Mouse (Mus musculus) neutrophil, adult 5-6 weeks (primary cell): Measurements from ENCODE around the gene Mnx1. TPM values are rescaled to one million over a fixed set of nuclear protein-coding genes. Genes with fewer than 3 reads are reported as not detected.
"Not testable (repeated sequence)": the region's sequence is repeated elsewhere in the genome, so short reads cannot be mapped to it uniquely, and the experiment has no call there.

Experiments used
- ATAC-seq: fragments of 151-379, 151-347 bp; 2 replicates; pipeline ENCODE4 v1.8.0; 2017; ENCODE audit warnings: mild to moderate bottlenecking, moderate TSS enrichment; ENCODE audit not compliant: insufficient number of reproducible peaks, poor library complexity, low FRiP score, severe bottlenecking; ENCODE audit errors: extremely low read depth
- total RNA-seq: library from RNA; stranded (forward); fragments of 200-1000 nt; gene quantifications from 2 replicates; pipeline ENCODE4 v1.2.3, GENCODE M21; 2017

Gene Mnx1
- total RNA-seq, 1 experiment from 2014 or later, result not detected

DNA sequence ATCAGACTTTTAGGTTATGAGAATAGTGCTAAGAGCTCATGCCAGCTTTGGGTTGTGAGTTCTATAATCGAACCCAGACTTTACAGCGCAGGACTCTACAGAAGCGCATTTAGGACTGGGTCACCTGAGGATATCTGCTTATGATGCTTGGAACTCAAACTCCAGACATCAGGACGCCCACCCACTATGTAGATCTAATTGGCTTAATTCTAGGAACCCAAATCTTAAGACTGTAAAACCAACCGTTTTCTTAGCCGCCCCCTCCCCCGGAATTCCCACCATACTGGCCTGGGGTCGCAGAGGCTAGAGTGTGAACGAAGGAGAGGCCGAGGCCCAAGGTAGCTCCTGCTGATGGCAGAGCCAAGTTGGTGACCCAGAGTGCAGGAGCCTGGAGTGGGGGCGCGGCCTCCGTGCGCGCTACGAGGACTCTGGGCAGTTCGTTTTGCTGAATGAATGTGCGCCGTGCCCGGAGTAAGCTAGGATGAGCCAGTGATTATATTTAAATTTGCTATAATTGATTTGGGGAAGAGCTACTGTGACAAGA, 7.3 kb downstream of the Mnx1 start:
- ATAC-seq, result no peak

GRCm38 (mm10) chr5:29470271-29470670, 8.0 kb downstream of the Mnx1 start:
- ATAC-seq, result no peak

- ATAC-seq, result no peak
These were observed 8.8 kb downstream of the Mnx1 start for GRCm38 (mm10) chr5:29469501-29469900.

- no peak for ATAC-seq
These were observed 9.8 kb downstream of the Mnx1 start for GRCm38 (mm10) chr5:29468351-29469065.

DNA sequence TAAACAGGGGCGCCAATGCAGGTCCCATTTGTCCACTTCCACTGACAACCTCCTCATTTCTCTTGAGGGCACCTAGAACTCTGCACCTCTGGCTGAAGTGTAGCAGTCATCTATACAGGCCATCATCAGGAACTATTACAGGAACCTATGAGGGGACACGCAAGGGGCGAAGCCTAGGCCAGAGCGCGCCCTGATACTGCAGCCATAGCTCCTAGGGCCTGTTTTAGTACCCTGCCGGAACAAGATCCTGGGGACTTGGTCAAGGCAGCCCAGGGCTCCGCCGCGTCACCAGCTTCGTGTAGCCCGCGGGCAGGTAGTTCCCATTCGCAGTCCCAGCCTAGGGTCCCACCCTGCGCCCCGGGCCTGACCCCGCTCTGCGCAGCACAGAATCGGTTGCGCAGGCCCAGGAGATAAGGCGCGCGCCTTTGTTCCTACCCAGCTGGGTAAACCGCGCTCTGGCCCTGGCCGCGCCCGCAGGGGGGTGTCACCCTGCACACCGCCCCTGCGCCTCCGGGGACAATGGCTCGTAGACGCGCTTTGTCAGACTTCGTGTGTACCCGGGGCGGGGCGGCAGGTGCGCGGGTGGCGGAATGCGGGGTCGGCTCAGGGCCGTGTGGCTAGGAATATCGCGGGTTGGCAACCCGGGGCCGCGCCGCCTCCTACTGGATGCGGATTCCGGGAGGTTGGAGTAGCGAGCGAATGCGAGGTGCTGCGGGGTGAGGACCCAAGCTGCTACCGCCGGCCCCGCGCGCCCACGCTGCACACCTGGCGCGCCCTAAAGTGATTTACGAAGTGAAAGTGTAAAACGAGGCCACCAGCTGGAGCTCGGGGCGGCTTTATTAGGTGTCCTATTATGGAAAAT, 10.6 kb downstream of the Mnx1 start:
- ATAC-seq, result no peak

GRCm38 (mm10) chr5:29462943-29463686, 15.2 kb downstream of the Mnx1 start:
- no peak for ATAC-seq

- ATAC-seq, result no peak
These were observed 21.2 kb downstream of the Mnx1 start for GRCm38 (mm10) chr5:29456895-29457656.

DNA sequence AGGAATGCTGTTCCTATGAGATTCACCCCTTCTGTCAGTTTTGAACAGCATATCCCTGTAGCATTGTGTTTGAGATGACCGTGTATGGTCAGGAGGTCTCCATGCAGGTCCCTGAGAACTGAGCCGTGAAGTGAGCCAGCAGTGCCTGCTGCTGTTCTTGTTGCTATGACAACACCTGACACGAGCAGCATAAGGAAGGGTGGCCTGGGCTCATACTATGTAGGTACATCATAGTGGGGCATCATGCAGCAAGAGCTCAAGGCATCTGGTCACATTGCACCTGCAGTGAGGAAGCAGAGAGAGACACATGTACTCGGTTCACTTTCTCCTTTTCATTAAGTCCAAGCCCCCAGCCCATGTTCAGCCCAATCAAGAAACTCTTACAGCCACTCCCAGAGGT, 25.9 kb downstream of the Mnx1 start:
- ATAC-seq, result no peak

DNA sequence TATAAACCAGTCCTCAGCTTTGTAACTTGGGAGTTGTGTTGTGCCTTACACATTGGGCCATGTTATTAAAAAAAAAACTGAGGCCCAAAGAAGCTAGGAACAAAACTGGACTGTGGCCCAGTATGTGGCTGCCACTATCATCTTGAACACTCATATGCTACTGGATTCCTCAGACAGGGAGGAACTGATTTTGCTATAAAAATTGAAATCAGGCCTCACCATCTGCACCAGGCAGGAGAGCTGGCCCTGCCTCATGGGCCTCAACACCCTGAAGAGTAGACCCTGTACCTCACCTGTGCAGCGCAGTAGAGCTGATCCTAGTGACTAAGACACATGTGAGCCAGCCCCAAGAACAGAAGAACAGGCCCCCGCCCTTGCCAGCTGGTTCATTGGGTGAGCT, 33.0 kb downstream of the Mnx1 start:
- ATAC-seq, result no peak

DNA sequence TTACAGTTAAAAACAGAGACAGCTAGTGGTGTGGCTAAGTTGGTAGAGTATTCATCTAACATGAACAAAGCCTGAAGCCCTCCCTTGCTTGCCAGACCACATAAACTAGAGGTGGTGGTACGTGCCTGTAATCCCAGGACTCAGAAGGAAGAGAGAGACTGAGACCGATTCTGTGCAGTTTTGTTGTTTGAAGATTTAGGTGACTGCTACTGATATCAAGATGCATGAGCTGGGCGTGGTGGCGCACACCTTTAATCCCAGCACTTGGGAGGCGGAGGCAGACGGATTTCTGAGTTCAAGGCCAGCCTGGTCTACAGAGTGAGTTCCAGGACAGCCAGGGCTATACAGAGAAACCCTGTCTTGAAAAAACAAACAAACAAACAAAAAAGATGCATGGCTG, 41.5 kb downstream of the Mnx1 start:
- ATAC-seq, result not testable (repeated sequence)

DNA sequence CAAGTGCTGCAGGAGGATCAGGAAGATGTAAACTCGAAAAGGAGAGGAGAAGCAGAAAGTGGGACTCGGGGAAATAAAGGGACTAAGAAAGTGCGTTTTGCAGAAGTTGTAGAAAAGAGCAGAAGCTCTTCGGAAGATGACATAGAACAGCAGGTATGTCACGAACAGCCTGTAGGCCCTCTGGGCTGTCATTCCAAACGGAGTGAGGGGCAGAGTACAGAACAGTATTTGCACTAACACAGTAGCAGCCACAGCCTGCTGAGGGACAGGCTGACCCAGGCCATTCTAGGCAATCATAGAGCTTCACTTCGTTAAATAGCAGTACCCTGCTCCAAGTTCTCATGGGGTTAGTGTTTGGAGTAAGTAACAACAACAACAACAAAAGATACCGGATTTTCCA, 42.8 kb downstream of the Mnx1 start:
- ATAC-seq, result no peak

GRCm38 (mm10) chr5:29434872-29435358, 43.4 kb downstream of the Mnx1 start:
- ATAC-seq, result peak; percentile 7; the same call in 1 of the 2 replicates

DNA sequence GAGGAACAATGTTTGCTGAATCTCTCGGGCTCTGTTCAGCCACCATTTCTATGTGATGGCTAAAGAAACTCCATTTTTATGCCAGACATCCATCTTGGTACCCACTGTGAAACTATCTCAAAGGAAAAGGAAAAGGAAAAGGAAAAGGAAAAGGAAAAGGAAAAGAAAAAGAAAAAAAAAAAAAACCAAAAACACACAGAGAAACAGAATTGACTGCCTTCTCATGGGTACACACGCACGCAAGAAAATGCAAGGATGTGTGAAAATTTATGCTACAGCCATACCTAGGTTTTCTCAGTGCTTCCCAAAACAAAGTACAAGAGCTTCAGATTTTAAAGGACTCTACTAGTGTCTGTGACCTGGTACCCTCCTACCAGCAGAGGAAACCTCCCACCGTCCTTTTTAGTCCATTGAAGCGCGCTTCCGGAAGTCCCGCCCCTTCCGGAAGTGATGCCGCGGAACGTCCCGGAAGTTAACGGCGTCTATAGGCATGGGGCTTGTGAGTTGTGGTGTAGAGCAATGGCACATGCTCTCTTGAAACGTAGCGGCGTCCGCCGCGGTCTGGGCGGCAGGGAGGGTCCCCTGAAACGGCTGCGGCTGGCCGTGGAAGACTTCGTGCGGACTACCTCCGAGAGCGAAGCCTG, 43.9 kb downstream of the Mnx1 start, which contains the start of gene Nom1:
TSS of gene Nom1 (plus strand) at position 437 of the 644 bp plus-strand sequence.
- peak; percentile 96 for ATAC-seq

- ATAC-seq, result not testable (repeated sequence)
These were observed 54.9 kb downstream of the Mnx1 start for GRCm38 (mm10) chr5:29423330-29423729.
